Mouse (Mus musculus) cerebellum, adult 2 months (tissue): ENCODE results near the gene Fbxw8.

Experiments used
- CTCF ChIP-seq: fragments of 200-500 bp; IDR thresholded peaks from 2 replicates; pipeline ENCODE4 v1.5.1; 2011; ENCODE audit warnings: low read depth, mild to moderate bottlenecking, control low read depth, low read length, moderate library complexity, borderline replicate concordance; ENCODE audit not compliant: insufficient read depth
- POLR2A ChIP-seq: fragments of 200-500 bp; IDR thresholded peaks from 2 replicates; pipeline ENCODE4 v1.6.1; 2011; ENCODE audit warnings: low read length, control low read depth, borderline replicate concordance; ENCODE audit not compliant: insufficient read depth

DNA sequence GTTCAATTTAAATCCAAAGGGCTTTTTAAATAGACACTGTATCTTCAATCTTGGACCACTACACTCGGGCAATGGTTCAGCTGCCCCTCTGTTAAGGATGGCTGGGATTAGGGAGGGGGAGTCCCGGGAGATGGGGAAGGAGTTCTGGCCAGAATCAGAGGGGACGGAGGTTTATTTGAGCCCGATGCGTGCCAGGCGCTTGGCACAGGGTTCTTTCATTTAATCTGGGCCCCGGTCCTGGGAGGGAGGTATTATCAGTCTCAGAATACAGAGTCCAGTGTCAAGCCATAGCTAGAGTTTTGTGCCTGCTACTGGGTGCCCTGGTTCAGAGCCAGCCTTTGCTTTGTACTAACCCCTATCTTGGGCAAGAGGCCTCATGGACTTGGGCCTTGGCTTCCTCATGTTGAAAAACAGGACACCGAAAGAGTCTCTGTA lies 12.3 kb upstream of the Fbxw8 start:
- no peak for TF ChIP-seq CTCF
- TF ChIP-seq POLR2A: no peak
